Mouse (Mus musculus): ENCODE results near the gene Pias1.

Pias1 gene

DNA sequence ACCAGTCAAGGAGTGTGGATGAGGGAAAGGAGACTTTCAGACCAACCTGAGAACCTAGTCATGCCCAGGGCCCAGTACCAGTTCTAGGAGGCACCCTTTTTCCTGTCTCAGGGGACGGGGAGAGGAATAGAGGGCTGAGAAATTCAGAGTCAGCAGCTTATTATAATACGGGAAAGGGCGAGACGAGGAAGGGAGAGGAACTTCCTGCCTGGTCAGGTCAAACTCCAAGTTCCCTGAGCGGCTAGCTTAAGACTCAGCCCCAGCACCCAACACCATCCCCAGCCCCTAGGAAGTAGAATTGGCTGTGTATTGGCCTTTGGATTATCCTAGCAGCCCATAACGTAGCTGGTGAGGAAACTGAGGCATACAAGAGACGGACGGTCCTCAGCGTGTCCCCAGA is 130.5 kb downstream of the Pias1 start:
- no peak for DNase-seq (ENCODE audit: low spot score in 2 of 2)

DNA sequence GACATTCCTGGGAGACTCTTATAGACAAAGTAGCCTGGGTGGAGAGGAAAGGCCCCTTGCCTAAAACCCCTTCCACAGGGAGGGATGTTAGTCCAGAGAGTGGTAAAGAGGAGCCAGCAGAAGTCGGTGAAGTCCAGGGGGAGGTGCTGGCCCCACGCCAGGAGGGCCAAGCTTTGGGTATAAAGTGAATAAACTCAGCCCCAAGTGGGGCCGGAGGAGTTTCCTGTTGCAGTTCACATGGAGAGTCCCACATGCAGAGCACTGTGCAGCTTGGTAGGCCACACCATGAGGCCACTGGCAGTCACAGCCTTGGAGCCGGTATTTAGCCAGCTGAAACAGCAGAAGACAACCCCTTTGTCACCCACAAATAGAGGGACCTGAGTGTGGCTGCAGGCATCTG is 133.2 kb downstream of the Pias1 start:
- no peak for DNase-seq (ENCODE audit: low spot score in 2 of 2)

DNA sequence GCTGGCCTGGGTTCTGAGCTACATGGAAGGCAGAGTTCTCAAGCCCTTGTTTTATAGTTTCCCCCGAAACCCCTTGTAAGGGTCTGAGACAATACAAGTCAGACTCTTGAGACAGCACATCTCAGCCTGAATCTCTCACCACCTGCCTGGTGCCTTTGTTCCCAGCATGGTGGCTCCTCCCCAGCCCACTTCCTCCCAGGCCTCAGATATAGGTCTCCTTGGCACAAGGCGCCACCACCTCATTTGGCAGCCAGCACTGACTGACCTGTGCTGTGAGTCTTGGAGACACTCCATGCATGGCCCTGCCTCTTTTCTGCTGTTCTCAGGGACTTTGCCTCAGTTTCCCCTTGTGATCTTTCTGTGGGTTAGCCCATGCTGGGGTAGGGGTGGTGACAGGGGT is 136.2 kb downstream of the Pias1 start:
- DNase-seq (ENCODE audit: low spot score in 2 of 2) = no peak

DNA sequence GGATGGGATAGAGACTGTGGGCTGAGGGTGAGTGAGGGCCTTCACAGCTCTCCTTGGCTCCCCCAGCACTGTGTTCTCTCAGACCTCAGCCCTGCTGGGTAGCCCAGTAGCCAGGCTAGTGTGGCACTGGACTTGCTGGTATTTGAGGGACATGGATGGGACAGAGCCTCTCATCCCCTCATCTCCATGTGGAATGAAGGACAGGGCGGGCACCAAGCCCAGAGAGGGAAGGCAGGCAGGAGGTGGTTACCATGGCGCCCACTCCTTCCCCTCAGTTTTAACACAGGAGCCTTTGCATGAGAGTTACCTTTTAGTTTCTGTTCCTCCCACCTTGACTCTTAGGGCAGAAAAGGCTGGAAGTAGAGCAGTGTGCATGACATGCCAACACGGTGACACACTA is 139.1 kb downstream of the Pias1 start:
- DNase-seq (ENCODE audit: low spot score in 2 of 2) = no peak

DNA sequence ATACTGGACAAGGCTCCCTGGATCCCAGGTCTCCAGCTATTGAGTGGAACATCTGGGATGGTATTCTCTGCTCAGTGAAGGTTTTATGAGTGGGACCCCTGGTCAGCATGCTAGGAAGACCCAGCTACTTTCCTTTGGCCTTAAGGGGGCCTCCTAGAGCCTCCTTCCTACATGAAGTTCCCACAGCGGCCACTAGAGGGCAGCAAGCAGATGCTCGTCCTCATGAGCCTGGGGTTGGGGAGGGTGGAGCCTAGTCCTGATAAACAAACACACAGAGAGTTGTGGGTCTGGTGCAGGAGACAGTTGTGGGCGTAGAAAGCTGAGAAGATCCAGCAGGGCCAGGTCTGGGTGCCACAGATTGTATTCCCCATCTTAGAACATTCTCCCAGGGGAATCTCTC is 140.0 kb downstream of the Pias1 start:
- DNase-seq (ENCODE audit: low spot score in 2 of 2) = peak; percentile 77 to 91

DNA sequence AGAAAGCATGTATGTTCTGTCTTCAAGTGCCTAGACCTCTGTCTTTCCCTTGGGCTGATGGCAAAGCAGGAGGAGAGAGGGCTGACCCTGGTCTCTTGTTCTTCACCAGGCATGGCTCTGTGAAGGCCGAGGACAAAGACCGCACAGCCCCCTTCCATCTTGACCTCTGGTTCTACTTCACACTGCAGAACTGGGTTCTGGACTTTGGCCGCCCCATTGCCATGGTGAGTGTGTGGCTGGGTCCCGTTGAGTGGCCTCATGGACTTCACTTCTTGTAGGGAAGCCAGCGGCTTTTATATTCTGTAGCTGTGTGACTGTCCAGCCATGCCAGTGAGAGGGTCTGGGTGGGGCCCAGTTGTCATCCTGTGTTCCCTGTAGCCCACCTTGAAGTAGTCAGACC is 143.3 kb downstream of the Pias1 start:
- DNase-seq (ENCODE audit: low spot score in 2 of 2) = no peak

DNA sequence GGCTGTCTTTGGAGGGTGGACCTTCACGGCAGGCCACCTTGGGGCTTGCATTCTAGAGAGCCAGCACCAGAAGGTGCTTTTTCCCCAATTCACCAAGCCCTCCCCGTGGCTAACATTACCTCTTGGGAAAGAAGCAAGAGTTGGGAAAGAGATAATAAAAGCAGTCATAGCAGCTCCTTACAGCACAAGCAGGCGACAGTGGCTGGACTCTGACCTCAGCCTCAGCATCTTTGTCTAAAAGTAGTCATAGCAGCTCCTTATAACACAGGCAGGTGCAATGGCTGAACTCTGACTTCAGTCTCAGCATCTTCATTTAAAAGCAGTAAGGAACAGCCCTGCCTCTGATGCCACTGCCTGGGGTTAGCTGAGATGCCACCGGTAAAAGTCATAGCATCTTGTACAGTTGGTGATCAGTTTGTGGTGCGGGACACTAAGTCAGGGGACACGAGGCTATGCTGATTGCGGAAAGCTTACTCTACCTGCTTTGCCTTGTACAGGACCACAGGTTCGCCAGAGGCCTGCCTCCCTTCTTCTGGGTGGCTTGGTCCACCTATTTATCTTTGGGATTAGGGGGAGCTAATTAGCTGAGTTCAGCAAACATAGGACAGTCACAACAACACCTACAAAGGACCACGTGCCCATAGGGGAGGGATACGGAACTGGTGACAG is 144.2 kb downstream of the Pias1 start:
- DNase-seq (ENCODE audit: low spot score in 2 of 2) = no peak

DNA sequence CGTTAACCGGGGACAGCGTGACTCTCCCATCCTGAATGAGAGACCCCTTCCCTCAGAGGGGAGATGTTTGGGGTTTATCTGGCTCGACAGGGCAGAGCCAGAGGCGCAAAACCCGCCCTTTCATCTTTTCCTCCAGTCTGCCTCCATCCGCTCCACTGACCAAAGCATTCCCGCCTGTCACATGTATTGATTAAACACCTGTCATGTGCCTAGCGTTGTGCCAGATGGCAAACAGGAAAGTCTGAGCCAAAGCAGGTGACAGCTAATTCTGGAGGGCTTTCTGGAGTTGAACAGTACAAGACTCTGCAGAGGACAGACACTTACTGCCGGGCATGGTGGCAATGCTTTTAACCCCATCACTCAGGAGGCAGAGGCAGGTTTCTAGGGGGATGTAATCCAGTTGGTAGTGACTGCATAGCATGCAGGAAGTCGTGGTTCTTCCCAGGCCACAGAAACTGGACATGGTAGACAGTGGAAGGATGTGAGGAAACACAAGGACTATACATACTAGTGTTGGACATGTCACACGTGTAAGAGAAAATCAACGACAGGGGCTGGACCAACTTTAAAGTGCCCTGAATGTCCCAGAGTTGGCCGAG is 148.5 kb downstream of the Pias1 start:
- DNase-seq (ENCODE audit: low spot score in 2 of 2) = no peak

DNA sequence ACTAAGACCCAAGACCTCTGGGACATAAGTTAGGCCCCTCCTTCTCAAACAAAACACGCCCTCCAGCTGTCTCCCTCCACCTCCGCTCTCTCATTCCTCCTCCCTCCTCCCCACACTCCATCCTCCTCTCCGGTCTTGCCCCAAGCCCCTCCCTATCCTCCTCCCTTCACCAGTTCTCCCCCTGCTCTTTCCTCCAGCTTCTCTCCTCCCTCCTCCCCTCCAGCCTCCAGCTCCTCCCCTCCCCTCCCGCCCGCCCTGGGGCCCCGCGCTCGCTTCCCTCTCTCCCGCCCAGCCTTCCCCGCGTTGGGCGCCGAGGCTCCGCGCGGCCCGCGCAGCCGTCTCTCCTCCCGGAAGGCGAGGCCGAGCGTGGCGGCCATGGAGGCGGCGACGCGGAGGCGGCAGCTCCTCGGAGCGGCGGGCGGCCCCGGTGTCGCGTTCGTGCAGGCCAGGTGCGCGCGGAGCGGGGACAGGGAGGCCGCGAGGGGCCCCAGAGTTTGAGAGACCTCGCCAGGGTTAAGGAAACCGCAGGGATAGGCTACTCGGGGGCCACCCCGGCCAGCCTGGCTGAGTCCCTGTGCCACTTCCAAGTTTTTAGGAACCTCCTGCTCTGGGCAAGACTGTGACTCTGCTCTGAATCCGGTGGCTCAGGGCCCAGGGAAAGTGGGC is 149.1 kb downstream of the Pias1 start, which contains the start of gene Cln6:
TSS of gene Cln6 (plus strand) at position 280 of the 666 bp plus-strand sequence.
- DNase-seq (ENCODE audit: low spot score in 2 of 2) = peak; percentile 66 to 71

DNA sequence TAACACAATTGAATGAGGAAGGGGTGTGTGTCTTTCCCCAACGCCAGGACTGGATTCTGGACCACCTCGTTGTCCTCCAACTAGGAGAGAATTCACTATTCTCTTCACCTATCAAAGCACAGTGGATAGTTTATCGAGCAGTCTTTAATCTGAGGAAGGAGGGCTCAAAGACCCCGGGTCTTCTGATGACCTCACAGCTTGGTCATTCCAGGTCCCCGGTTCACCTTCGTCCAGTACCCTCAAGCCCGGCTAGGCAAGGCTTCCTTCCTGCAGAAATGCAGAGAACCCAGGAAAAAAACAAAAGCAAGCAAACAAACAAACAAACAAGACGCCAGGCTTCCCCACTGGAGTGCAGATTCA is 149.6 kb downstream of the Pias1 start:
- no peak for DNase-seq (ENCODE audit: low spot score in 2 of 2)

DNA sequence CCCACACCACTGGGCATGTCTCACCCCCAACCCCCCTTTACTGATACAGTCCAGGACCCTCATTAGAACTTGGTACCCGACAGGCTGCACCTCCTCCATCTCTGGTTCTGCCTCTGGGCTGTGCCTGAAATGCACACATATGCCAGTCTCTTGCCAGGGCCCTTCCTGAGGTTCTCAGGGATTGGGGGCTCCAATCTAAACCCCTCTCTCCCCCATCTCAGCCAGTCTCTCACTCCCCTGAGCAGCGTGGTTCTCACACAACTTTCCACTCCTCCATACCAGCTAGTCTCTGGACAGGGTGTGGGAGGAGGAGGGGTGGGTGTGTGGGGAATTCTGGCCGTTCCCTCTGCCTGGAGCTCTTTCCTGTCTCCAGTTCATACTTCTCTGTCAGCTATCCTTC is 150.1 kb downstream of the Pias1 start:
- no peak for DNase-seq (ENCODE audit: low spot score in 2 of 2)

DNA sequence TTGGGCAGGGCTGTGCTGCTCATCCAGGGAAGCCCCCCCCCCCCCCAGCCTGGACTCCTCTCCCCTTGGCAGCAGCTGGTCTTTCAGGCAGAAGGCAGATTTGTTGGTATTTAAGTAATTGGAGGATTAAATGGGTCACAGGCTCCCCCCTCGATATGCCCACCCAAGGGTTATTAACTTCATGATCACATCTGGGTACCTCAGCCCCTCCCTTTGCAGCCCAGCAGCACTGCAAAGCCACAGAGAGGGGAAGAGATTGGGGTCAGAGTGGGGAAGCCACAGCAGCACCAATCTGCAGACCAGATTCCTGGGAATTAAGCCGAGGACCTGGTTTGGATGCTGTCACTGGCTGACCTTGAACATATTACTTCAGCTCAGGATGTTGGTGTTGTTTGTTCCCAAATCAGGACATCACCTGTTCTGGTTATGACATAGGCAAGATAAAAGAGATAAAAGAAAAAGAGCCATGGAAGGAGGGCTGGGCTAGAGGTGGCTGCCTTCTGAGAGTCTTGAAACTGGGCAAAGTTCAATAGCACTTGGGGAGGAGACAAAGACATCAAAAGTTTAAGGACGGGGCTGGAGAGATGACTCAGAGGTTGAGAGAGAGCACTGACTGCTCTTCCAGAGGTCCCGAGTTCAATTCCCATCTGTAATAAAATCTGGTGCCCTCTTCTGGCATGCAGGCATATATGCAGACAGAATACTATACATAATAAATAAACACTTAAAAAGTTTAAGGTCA is 151.8 kb downstream of the Pias1 start:
- no peak for DNase-seq (ENCODE audit: low spot score in 2 of 2)

DNA sequence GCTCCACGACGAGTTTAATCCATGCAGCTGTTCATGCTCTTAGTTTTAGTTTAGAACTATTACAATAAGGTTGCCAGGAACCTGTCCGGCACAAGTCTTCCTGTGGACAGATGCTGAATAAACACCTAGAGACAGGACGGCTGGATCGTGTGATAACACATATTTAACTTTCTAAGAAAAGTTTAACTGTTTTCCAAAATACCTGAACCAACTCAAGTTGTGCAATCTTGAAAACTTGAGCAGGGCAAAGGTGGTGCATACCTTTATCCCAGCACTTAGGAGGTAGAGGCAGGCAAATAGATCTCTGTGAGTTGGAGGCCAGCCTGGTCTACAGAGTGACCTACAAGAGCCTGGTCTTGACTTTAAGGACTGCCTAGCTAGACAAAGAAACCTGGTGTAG is 152.8 kb downstream of the Pias1 start:
- DNase-seq (ENCODE audit: low spot score in 2 of 2) = no peak

DNA sequence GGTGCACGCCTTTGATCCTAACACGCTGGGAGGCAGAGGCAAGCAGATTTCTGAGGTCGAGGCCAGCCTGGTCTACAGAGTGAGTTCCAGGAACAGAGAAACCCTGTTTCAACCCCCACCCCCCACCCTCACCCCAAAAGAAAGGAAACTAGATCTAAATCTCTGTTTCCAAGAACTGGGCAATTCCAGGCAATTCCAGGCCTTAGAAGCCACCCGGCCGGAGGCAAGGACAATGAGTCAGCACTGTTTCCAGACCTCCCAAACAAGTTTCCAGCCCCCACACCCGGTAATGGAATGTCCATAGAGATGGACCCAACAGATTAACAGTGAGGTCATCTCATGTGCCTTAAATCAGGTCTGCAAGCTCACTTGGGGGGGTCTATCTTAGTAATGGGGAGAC is 157.8 kb downstream of the Pias1 start:
- no peak for DNase-seq (ENCODE audit: low spot score in 2 of 2)

DNA sequence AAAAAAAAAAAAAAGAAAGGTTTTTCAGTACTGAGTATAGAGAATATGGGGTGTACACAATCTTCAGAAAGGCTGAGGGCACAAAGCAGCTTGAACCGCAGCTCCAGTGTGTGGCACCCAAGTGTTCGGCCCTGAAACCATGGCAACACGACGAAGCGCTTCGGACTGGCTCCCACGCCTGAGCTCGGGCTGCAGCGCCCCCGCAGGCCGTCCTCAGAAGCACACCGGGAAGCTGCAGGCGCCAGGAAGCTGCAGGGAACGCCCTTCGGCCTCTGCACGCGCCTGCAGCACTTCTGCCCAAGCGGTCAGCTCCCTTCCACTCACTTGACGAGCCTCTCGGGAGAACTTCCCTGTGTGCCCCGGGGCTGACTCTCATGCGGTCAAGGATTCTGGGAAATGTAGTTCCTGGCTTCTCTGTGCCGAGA is 159.1 kb downstream of the Pias1 start:
- peak; percentile 95 to 96 for DNase-seq (ENCODE audit: low spot score in 2 of 2)

Measured in urinary bladder, postnatal 4 days (tissue).